Mouse (Mus musculus) hindbrain, embryonic 16.5 days (tissue): Measurements from ENCODE around the gene Cnnm2. TPM values are rescaled to one million over a fixed set of nuclear protein-coding genes. Genes with fewer than 3 reads are reported as not detected.

Experiments used
- ATAC-seq: fragments of 200-750 bp; cut with Nextera tagmentation; 2 replicates; pipeline ENCODE4 v1.8.0; 2017; ENCODE audit warnings: moderate TSS enrichment, moderate library complexity
- H3K27ac ChIP-seq: fragments of 300-500 bp; sonication (generic); 2 replicates; pipeline ENCODE4 v1.5.1; 2014; ENCODE audit warnings: low read depth, mild to moderate bottlenecking, control low read depth, low read length, moderate library complexity
- H3K27me3 ChIP-seq: fragments of 300-500 bp; sonication (generic); replicated peaks from 2 replicates; pipeline ENCODE4 v1.6.1; 2014; ENCODE audit warnings: low read length; ENCODE audit not compliant: control insufficient read depth, insufficient read depth
- H3K36me3 ChIP-seq: fragments of 300-500 bp; sonication (generic); 2 replicates; pipeline ENCODE4 v1.6.1; 2014; ENCODE audit warnings: mild to moderate bottlenecking, low read length, moderate library complexity, mixed read lengths; ENCODE audit not compliant: control insufficient read depth, insufficient read depth
- H3K4me1 ChIP-seq: fragments of 300-500 bp; sonication (generic); 2 replicates; pipeline ENCODE4 v1.6.1; 2014; ENCODE audit warnings: low read depth, low read length; ENCODE audit not compliant: control insufficient read depth, insufficient read depth
- H3K4me2 ChIP-seq: fragments of 300-500 bp; sonication (generic); 2 replicates; pipeline ENCODE4 v1.6.1; 2014; ENCODE audit warnings: mild to moderate bottlenecking, low read length, control low read depth, moderate library complexity
- H3K4me3 ChIP-seq: fragments of 300-500 bp; sonication (generic); 2 replicates; pipeline ENCODE4 v1.5.1; 2014; ENCODE audit warnings: mild to moderate bottlenecking, low read length, control low read depth, moderate library complexity
- H3K9ac ChIP-seq: fragments of 300-500 bp; sonication (generic); 2 replicates; pipeline ENCODE4 v1.6.1; 2014; ENCODE audit warnings: low read depth, mild to moderate bottlenecking, control low read depth, low read length, moderate library complexity
- H3K9me3 ChIP-seq: fragments of 300-500 bp; sonication (generic); 2 replicates; pipeline ENCODE4 v1.6.1; 2014; ENCODE audit warnings: mild to moderate bottlenecking, low read length, moderate library complexity; ENCODE audit not compliant: control insufficient read depth
- WGBS: fragments of 180-500 bp; shearing (Covaris S2); extraction: QIAGEN DNeasy Blood & Tissue Kit; methylation state at CpG from one replicate; pipeline ENCODE4 v1.1.7; 2014; 5-methylcytosine and 5-hydroxymethylcytosine counted together
- polyA plus RNA-seq: library from polyadenylated mRNA; unstranded; fragments of >200 nt; fragmentation: Nextera tagmentation; extraction: Ambion mirVana; gene quantifications from 2 replicates; pipeline ENCODE4 v1.2.1, GENCODE M21; 2015

Gene Cnnm2
- polyA plus RNA-seq, 1 experiment from 2014 or later: 6.6 TPM

DNA sequence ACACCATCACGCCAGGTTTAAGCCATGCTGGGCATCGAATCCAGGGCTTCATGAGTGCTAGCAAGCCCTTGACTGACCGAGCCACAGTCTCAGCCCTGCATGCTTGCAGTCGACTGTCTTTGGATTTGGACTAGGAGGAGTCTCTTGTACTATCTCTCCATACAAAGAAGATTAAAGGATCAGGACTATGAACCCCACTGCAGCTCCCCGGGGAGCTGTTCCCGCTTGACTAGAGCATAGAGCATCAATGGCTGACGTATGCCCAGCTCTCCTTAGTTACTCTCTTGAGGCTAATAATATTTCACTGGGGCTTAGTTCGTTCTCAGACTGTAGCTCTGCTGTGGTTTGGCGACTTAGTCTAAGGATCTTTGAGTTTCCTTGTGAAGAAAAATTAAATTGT lies 40.9 kb downstream of the Cnnm2 start:
- ATAC-seq: no peak
- H3K4me2 ChIP-seq: no peak overlapping the region
- H3K27ac ChIP-seq: no peak overlapping the region
- no peaks in the 10 kb centered on the region for H3K4me1 ChIP-seq
- H3K9me3 ChIP-seq: no peaks in the 10 kb centered on the region
- WGBS: 70% methylated on average over 9 of the region's 9 CpGs
- no peaks in the 10 kb centered on the region for H3K27me3 ChIP-seq
- H3K36me3 ChIP-seq: no peaks in the 10 kb centered on the region
- no peak overlapping the region for H3K4me3 ChIP-seq
- no peak overlapping the region for H3K9ac ChIP-seq

DNA sequence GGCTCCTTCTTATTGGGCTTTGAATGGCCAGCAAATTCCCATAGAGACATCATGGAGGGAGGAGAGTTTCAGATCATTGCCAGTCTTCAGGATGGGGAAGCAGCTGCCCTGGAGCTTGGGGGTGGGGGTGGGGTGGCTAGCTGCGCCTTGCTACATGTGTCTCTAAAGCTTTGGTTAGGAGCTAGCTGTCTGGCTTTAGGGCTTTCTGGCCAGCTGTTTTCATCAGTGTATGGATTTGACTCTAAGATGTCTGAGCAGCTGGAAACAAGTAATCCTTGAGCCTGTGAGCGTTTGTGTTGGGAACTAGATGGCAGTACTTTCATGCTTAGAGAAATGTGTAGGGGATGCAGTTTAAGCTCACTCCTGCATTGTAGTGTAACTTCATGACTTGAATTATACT lies 42.3 kb downstream of the Cnnm2 start:
- Histone ChIP-seq H3K4me2 (no peak overlapping the region), H3K27ac (no peak overlapping the region), H3K36me3 (no peaks in the 10 kb centered on the region), H3K9me3 (no peaks in the 10 kb centered on the region), H3K9ac (no peak overlapping the region), H3K4me3 (no peak overlapping the region), H3K4me1 (no peaks in the 10 kb centered on the region), H3K27me3 (no peaks in the 10 kb centered on the region)
- 67% methylated on average over 2 of the region's 2 CpGs for WGBS
- no peak for ATAC-seq

DNA sequence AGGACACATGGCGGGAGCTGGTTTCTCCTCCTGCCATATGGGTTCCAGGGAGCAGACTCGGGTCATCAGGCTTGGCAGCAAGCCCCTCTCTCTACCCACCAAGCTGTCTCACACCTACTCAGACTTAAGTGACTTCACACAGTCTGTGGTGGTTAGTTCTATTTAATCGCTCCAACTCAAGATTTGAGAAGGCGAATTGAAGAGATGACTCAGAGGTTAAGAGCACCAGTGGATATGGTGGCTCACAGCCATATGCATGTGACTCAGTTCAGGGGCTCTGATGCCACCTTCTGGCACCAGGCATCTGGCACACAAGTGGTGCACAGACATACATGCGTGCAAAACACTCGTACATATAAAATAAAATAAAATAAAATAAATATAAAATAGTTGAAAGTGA lies 43.4 kb downstream of the Cnnm2 start:
- no peak for ATAC-seq
- Histone ChIP-seq H3K4me3 (no peak overlapping the region), H3K27ac (no peak overlapping the region), H3K4me1 (no peaks in the 10 kb centered on the region), H3K36me3 (no peaks in the 10 kb centered on the region), H3K4me2 (no peak overlapping the region), H3K9ac (no peak overlapping the region), H3K9me3 (no peaks in the 10 kb centered on the region), H3K27me3 (no peaks in the 10 kb centered on the region)
- 87% methylated on average over 6 of the region's 6 CpGs for WGBS

DNA sequence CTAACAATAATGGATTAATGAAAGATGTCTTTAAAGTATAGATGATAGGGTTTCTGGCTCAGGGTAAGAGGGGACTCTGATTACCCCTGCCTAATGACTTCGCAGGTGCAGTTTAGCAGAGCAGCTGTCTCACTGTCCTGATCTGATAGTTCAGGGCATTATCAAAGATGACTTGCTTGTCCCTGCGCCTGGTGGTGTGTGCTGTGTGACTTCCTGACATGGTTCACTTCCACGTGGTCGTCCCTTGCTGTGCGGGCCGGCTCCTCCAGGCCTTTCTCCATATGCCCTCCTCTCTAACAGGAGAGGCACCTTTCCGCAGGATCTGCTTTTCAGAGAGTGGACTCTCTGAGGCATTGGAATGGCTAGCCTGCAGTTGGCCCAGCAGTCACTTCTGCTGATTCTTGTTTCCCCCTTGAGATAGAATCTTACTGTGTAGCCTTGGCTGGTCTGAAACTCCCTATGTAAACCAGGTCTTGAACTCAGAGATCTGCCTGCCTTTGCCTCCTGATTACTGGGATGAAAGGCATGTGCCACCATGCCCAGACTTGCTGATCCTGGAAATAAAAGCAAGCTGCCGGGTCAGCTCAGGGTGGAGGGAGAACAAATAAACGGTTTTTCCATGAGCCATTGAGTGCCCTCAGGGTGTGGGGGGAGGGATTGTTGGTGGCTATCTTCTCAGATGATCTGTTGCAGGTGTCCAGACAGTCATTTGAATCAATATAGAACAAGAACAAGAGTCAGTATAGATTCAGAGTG lies 44.7 kb downstream of the Cnnm2 start:
- H3K9ac ChIP-seq: no peak overlapping the region
- H3K36me3 ChIP-seq: no peaks in the 10 kb centered on the region
- no peaks in the 10 kb centered on the region for H3K27me3 ChIP-seq
- H3K27ac ChIP-seq: no peak overlapping the region
- no peaks in the 10 kb centered on the region for H3K4me1 ChIP-seq
- H3K9me3 ChIP-seq: no peaks in the 10 kb centered on the region
- no peak for ATAC-seq
- no peak overlapping the region for H3K4me3 ChIP-seq
- WGBS: 82% methylated on average over 9 of the region's 9 CpGs
- H3K4me2 ChIP-seq: no peak overlapping the region

DNA sequence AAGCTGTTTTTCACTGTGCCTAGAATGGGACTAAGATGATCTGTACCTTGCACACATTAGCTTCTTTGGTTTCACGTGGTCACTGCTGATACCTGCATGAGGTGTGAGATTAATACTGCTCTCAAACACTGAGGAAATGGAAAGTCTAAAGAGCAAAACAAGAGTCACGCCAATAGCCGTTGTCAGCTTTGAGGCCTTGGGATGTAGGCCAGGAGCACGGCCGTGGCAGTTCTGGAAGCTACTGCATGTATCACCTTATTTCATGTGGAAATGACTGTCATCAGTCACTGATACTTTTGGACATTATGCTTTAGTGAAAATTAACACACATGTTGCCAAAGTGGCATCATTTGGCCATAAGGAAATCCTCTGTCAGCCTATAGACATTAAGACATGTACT lies 46.9 kb downstream of the Cnnm2 start:
- no peak overlapping the region for H3K27ac ChIP-seq
- WGBS: 93% methylated on average over 5 of the region's 5 CpGs

DNA sequence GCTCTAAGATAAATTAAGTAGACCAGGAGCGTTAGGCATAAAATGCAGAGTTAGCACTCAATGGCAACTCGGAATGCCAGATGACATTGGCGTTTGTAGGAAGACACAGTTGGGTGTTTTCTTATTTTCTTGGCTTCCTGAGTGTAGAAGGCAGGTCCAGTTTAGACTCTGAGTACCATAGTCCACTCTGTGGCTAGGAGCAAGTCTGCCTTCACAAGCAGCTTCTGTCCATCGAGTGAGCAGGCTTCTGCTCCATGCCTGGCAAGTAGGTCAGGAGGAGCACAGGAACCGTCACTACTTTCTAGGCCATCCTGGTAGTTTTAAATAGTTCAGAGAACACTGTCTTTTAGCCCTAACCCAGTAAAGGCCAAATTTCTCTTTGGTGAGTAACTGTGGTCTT lies 47.6 kb downstream of the Cnnm2 start:
- Histone ChIP-seq H3K36me3 (no peaks in the 10 kb centered on the region), H3K27ac (no peak overlapping the region), H3K4me1 (no peaks in the 10 kb centered on the region), H3K9me3 (no peaks in the 10 kb centered on the region), H3K4me3 (no peak overlapping the region), H3K27me3 (no peaks in the 10 kb centered on the region), H3K4me2 (no peak overlapping the region), H3K9ac (no peak overlapping the region)
- WGBS: 92% methylated on average over 5 of the region's 5 CpGs
- no peak for ATAC-seq

More for the DNA sequence above, 46.9 kb downstream of the Cnnm2 start:
- Histone ChIP-seq H3K4me2 (no peak overlapping the region), H3K36me3 (no peaks in the 10 kb centered on the region), H3K4me1 (no peaks in the 10 kb centered on the region), H3K9me3 (no peaks in the 10 kb centered on the region), H3K27me3 (no peaks in the 10 kb centered on the region), H3K4me3 (no peak overlapping the region), H3K9ac (no peak overlapping the region)
- ATAC-seq: no peak

DNA sequence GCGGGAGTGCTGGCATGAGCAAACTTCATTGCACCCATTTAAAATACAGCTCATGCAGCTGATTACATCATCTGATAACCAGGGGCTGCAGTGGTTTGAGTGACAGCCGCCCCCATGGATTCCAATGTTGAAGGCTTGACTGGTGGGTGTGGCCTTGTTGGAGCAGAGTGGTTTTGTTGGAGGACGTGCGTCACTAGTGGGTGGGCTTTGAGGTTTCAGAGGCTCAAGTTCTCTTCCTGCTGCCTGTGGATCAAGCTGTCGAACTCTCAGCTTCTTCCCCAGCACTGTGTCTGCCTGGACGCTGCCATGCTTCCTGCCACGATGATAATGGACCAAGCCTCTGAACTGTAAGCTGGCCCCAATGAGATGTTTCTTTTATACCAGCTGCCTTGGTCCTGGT lies 57.9 kb downstream of the Cnnm2 start:
- H3K9ac ChIP-seq: no peak overlapping the region
- no peak for ATAC-seq
- no peaks in the 10 kb centered on the region for H3K4me1 ChIP-seq
- H3K9me3 ChIP-seq: no peaks in the 10 kb centered on the region
- H3K27me3 ChIP-seq: no peaks in the 10 kb centered on the region
- WGBS: 64% methylated on average over 7 of the region's 7 CpGs
- no peak overlapping the region for H3K4me2 ChIP-seq
- no peak overlapping the region for H3K27ac ChIP-seq
- H3K4me3 ChIP-seq: no peak overlapping the region
- H3K36me3 ChIP-seq: no peaks in the 10 kb centered on the region

DNA sequence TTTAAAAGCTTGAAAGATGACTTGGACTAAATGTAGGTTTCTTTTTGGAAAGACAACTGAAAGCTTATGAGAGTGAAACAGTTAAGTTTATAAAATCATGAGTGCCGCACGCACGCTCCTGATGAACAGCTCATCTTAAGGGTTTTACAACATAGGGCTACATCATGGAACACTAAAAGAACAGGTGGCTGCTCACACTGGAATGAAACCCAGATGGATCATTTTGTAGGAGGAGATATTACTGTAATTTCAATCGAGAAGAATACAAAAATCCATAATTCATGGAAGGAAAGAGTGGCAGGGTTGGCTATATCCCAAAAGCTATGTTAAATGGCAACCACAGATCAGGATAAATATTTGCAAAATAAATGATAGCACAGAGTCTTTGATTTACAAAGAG lies 61.1 kb downstream of the Cnnm2 start:
- ATAC-seq: no peak
- Histone ChIP-seq H3K4me3 (no peak overlapping the region), H3K4me1 (no peaks in the 10 kb centered on the region), H3K9me3 (no peaks in the 10 kb centered on the region), H3K4me2 (no peak overlapping the region), H3K9ac (no peak overlapping the region), H3K27me3 (no peaks in the 10 kb centered on the region), H3K27ac (no peak overlapping the region), H3K36me3 (no peaks in the 10 kb centered on the region)
- WGBS: 87% methylated on average over 4 of the region's 4 CpGs

DNA sequence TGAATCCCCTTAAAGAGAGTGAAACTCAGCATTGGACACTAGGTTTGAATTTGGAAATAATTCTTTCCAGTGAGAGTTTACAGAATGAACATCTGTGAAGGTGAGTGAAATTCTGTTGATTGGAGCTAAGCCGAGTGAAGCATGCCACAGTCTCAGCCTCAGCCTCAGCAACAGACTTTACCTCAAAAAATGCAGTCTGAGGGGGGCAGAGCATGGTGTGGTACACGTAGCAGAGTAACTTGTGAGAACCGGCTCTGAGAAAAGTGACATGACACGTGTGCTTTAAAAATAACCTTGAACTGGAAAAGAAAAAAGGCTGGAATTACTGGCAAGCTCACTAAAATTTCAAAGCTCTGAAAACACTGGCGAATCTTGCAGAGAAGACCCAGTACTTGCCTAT lies 62.4 kb downstream of the Cnnm2 start:
- Histone ChIP-seq H3K27me3 (no peaks in the 10 kb centered on the region), H3K4me2 (no peak overlapping the region), H3K9me3 (no peaks in the 10 kb centered on the region), H3K27ac (no peak overlapping the region), H3K36me3 (no peaks in the 10 kb centered on the region), H3K9ac (no peak overlapping the region), H3K4me1 (no peaks in the 10 kb centered on the region; the same call in 1 of the 2 replicates), H3K4me3 (no peak overlapping the region)
- no peak for ATAC-seq
- 74% methylated on average over 5 of the region's 5 CpGs for WGBS
